Mouse (Mus musculus) gastrocnemius, adult 18-20 months (tissue): ENCODE data around the gene 6030452D12Rik. TPM values are rescaled to one million over a fixed set of nuclear protein-coding genes. Genes with fewer than 3 reads are reported as not detected.

Source experiments
- DNase-seq: peaks from one replicate; pipeline ENCODE4 v3.0.0; 2021; ENCODE audit warnings: low spot score
- total RNA-seq, 2 experiments: library from RNA; stranded (reverse); gene quantifications; 2 replicates each; pipeline ENCODE4 v1.2.3; 2021

The 6030452D12Rik gene
- total RNA-seq, 2 experiments from 2014 or later, result not detected

GRCm38 (mm10) chr8:106516581-106516980 is 16.3 kb downstream of the 6030452D12Rik start:
- DNase-seq, result no peak

- no peak for DNase-seq
Measured at GRCm38 (mm10) chr8:106518763-106519162, 18.4 kb downstream of the 6030452D12Rik start.

GRCm38 (mm10) chr8:106520578-106520977 is 20.3 kb downstream of the 6030452D12Rik start:
- no peak for DNase-seq

GRCm38 (mm10) chr8:106521845-106522244 is 21.5 kb downstream of the 6030452D12Rik start:
- DNase-seq, result no peak

- no peak for DNase-seq
Measured at GRCm38 (mm10) chr8:106526725-106527124, 26.4 kb downstream of the 6030452D12Rik start.

GRCm38 (mm10) chr8:106527241-106528036 is 27.1 kb downstream of the 6030452D12Rik start:
- no peak for DNase-seq

- no peak for DNase-seq
Measured at GRCm38 (mm10) chr8:106528596-106529249, 28.4 kb downstream of the 6030452D12Rik start.

GRCm38 (mm10) chr8:106529885-106530482 is 29.7 kb downstream of the 6030452D12Rik start:
- no peak for DNase-seq

GRCm38 (mm10) chr8:106530566-106530965 is 30.2 kb downstream of the 6030452D12Rik start:
- no peak for DNase-seq

- no peak for DNase-seq
Measured at GRCm38 (mm10) chr8:106533709-106534108, 33.4 kb downstream of the 6030452D12Rik start.

GRCm38 (mm10) chr8:106534449-106534848 is 34.1 kb downstream of the 6030452D12Rik start:
- DNase-seq, result peak; percentile 36

GRCm38 (mm10) chr8:106535448-106535847 is 35.1 kb downstream of the 6030452D12Rik start:
- no peak for DNase-seq

GRCm38 (mm10) chr8:106539193-106539592 is 38.9 kb downstream of the 6030452D12Rik start:
- no peak for DNase-seq

GRCm38 (mm10) chr8:106541002-106541401 is 40.7 kb downstream of the 6030452D12Rik start:
- no peak for DNase-seq

GRCm38 (mm10) chr8:106543043-106543442 is 42.7 kb downstream of the 6030452D12Rik start:
- DNase-seq, result no peak

GRCm38 (mm10) chr8:106545149-106545548 is 44.8 kb downstream of the 6030452D12Rik start:
- DNase-seq, result no peak

GRCm38 (mm10) chr8:106546746-106547145 is 46.4 kb downstream of the 6030452D12Rik start:
- DNase-seq, result no peak

- DNase-seq, result no peak
Measured at GRCm38 (mm10) chr8:106548366-106548936, 48.1 kb downstream of the 6030452D12Rik start.

- DNase-seq, result no peak
Measured at GRCm38 (mm10) chr8:106550906-106551305, 50.6 kb downstream of the 6030452D12Rik start.

- no peak for DNase-seq
Measured at GRCm38 (mm10) chr8:106554011-106554410, 53.7 kb downstream of the 6030452D12Rik start.

GRCm38 (mm10) chr8:106556068-106556645 is 55.8 kb downstream of the 6030452D12Rik start:
- DNase-seq, result no peak
